Mouse (Mus musculus) MEL (cell line): ENCODE results near the gene Krtcap2.

ENCODE experiments used
- BHLHE40 ChIP-seq: IDR thresholded peaks from 2 replicates; pipeline ENCODE4 v1.6.1; 2012; ENCODE audit warnings: low read depth, mild to moderate bottlenecking, inconsistent platforms, low read length, improper control_type of control experiment, borderline replicate concordance
- CTCF ChIP-seq, 3 experiments: IDR thresholded peaks in 2 of 3; conservative IDR thresholded peaks in 1 of 3; 2 replicates each; pipeline ENCODE4 v1.5.1; 2011 to 2012; ENCODE audit warnings: low read length in 3 of 3, low read depth in 2 of 3, mild to moderate bottlenecking in 2 of 3, improper control_type of control experiment in 1 of 3, inconsistent platforms in 1 of 3, mixed read lengths in 1 of 3, moderate library complexity in 1 of 3; ENCODE audit not compliant: control insufficient read depth in 1 of 3, insufficient read depth in 1 of 3, poor library complexity in 1 of 3, severe bottlenecking in 1 of 3
- EP300 ChIP-seq, 2 experiments: IDR thresholded peaks; 2 replicates each; pipeline ENCODE4 v1.6.1; 2011; ENCODE audit warnings: improper control_type of control experiment in 2 of 2, low read length in 2 of 2, low read depth in 1 of 2, mild to moderate bottlenecking in 1 of 2
- HCFC1 ChIP-seq: IDR thresholded peaks from 2 replicates; pipeline ENCODE4 v1.6.1; 2012; ENCODE audit warnings: low read depth, mild to moderate bottlenecking, inconsistent platforms, low read length, improper control_type of control experiment, moderate library complexity
- KAT2A ChIP-seq: conservative IDR thresholded peaks from 2 replicates; pipeline ENCODE4 v1.6.1; 2012; ENCODE audit warnings: low read depth, low read length, improper control_type of control experiment, inconsistent platforms
- NELFE ChIP-seq: IDR thresholded peaks from 2 replicates; pipeline ENCODE4 v1.6.1; 2011; ENCODE audit warnings: low read depth, low read length, improper control_type of control experiment
- POLR2A ChIP-seq, 2 experiments: IDR thresholded peaks; 2 replicates each; pipeline ENCODE4 v1.6.1; 2011 to 2012; ENCODE audit warnings: low read length in 2 of 2, mild to moderate bottlenecking in 2 of 2, control low read depth in 1 of 2, improper control_type of control experiment in 1 of 2, low read depth in 1 of 2, moderate library complexity in 1 of 2; ENCODE audit not compliant: control insufficient read depth in 1 of 2, insufficient read depth in 1 of 2, poor library complexity in 1 of 2
- POLR2AphosphoS2 ChIP-seq: IDR thresholded peaks from 2 replicates; pipeline ENCODE4 v1.6.1; 2011; ENCODE audit warnings: low read length, improper control_type of control experiment
- SMC3 ChIP-seq: IDR thresholded peaks from 2 replicates; pipeline ENCODE4 v1.6.1; 2011; ENCODE audit warnings: low read depth, low read length, improper control_type of control experiment
- UBTF ChIP-seq: IDR thresholded peaks from 2 replicates; pipeline ENCODE4 v1.6.1; 2012; ENCODE audit warnings: low read depth, mild to moderate bottlenecking, inconsistent platforms, low read length, improper control_type of control experiment, moderate library complexity, borderline replicate concordance; ENCODE audit not compliant: insufficient read depth
- USF1 ChIP-seq: IDR thresholded peaks from 2 replicates; pipeline ENCODE4 v1.6.1; 2014; ENCODE audit warnings: low read depth, mild to moderate bottlenecking, inconsistent platforms, low read length, improper control_type of control experiment, moderate library complexity

DNA sequence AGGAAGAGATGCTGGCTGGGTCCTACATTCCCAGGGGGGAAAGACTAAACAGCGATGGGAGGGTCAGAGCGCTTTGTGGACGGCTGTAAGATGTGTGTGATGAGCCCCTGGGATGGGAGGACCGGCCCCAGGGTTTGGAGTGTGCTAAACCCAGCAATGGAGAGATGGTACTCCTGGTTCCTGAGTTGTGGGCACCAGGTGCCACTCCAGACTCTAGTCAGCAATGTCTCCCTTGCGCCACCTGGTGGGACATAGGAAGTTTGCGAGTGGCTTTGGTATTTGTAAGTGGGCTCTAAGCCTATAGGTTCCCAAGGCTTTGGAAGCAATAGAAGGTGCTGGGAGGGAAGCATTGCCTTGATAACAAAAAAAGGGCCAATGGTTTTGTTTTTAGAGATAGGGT, 29.9 kb upstream of the Krtcap2 start:
- no peak; a peak in 1 of 4 replicates for TF ChIP-seq EP300 (IDR thresholded peaks at IDR 0.05; ENCODE audit: low read depth in 1 of 2, low read length in 2 of 2)
- peak; percentile 53; the same call in 1 of the 2 replicates for TF ChIP-seq HCFC1
- peak in 2 of 3 experiments; percentile 93 to 99 for TF ChIP-seq CTCF (IDR thresholded peaks at IDR 0.05 in 2 of 3, conservative IDR thresholded peaks at IDR 0.05 in 1 of 3; ENCODE audit: control insufficient read depth in 1 of 3, insufficient read depth in 1 of 3, low read depth in 2 of 3, low read length in 3 of 3, poor library complexity in 1 of 3, severe bottlenecking in 1 of 3)
- no peak for TF ChIP-seq BHLHE40
- TF ChIP-seq SMC3, result peak; percentile 100
- no peak for TF ChIP-seq POLR2AphosphoS2
- TF ChIP-seq USF1, result peak; percentile 37; the same call in 1 of the 2 replicates
- no peak for TF ChIP-seq POLR2A (IDR thresholded peaks at IDR 0.05; ENCODE audit: control insufficient read depth in 1 of 2, insufficient read depth in 1 of 2, low read depth in 1 of 2, low read length in 2 of 2, poor library complexity in 1 of 2)
- no peak for TF ChIP-seq KAT2A
- TF ChIP-seq UBTF, result no peak
- TF ChIP-seq NELFE, result 0 out of 2 replicates have a peak, but pooled peaks have one; percentile 6
